Mouse (Mus musculus) kidney, postnatal 0 days (tissue): ENCODE data around the gene Kcne1l. TPM values are rescaled to one million over a fixed set of nuclear protein-coding genes. Genes with fewer than 3 reads are reported as not detected.
A peak's percentile ranks its signal among the peaks of the same experiment; 100 is the strongest.

Experiments
- ATAC-seq: fragments of 200-750 bp; cut with Nextera tagmentation; replicated peaks from 2 replicates; pipeline ENCODE4 v1.8.0; 2017; ENCODE audit warnings: low read depth, moderate number of reproducible peaks, moderate TSS enrichment, moderate library complexity; ENCODE audit not compliant: low FRiP score
- DNase-seq: peaks from one replicate; pipeline ENCODE4 v3.0.0-alpha.2; 2016; ENCODE audit warnings: low spot score
- H3K27ac ChIP-seq: fragments of 300-500 bp; sonication (generic); 2 replicates; pipeline ENCODE4 v1.5.1; 2014; ENCODE audit warnings: mild to moderate bottlenecking
- H3K27me3 ChIP-seq: fragments of 300-500 bp; sonication (generic); 2 replicates; pipeline ENCODE4 v1.6.1; 2014; ENCODE audit warnings: low read length, mixed read lengths; ENCODE audit not compliant: insufficient read depth
- H3K36me3 ChIP-seq: fragments of 300-500 bp; sonication (generic); 2 replicates; pipeline ENCODE4 v1.6.1; 2014; ENCODE audit warnings: low read length, mixed read lengths; ENCODE audit not compliant: insufficient read depth
- H3K4me1 ChIP-seq: fragments of 300-500 bp; sonication (generic); replicated peaks from 2 replicates; pipeline ENCODE4 v1.6.1; 2014; ENCODE audit warnings: antibody characterized with exemption, low read length, mixed read lengths; ENCODE audit not compliant: insufficient read depth
- H3K4me2 ChIP-seq: fragments of 300-500 bp; sonication (generic); 2 replicates; pipeline ENCODE4 v1.6.1; 2014; ENCODE audit warnings: mild to moderate bottlenecking, low read length, moderate library complexity, mixed read lengths
- H3K4me3 ChIP-seq: fragments of 300-500 bp; sonication (generic); replicated peaks from 2 replicates; pipeline ENCODE4 v1.5.1; 2014; ENCODE audit warnings: low read depth, low read length
- H3K9ac ChIP-seq: fragments of 300-500 bp; sonication (generic); 2 replicates; pipeline ENCODE4 v1.6.1; 2014; ENCODE audit warnings: low read depth, low read length
- H3K9me3 ChIP-seq: fragments of 300-500 bp; sonication (generic); replicated peaks from 2 replicates; pipeline ENCODE4 v1.6.1; 2016; ENCODE audit warnings: low read length, inconsistent platforms, mixed read lengths
- CTCF ChIP-seq: IDR thresholded peaks from 2 replicates; pipeline ENCODE4 v1.5.1; 2016; ENCODE audit warnings: antibody characterized with exemption, low read depth, mild to moderate bottlenecking, moderate library complexity
- WGBS: fragments of 180-500 bp; shearing (Covaris S2); extraction: QIAGEN DNeasy Blood & Tissue Kit; methylation state at CpG from one replicate; pipeline ENCODE4 v1.1.7; 2014; 5-methylcytosine and 5-hydroxymethylcytosine counted together
- polyA plus RNA-seq: library from polyadenylated mRNA; unstranded; fragments of >200 nt; fragmentation: Nextera tagmentation; extraction: Ambion mirVana; gene quantifications from 2 replicates; pipeline ENCODE4 v1.2.1, GENCODE M21; 2015

Kcne1l gene
- 18.0 and 18.1 TPM in 2 replicates for polyA plus RNA-seq

DNA sequence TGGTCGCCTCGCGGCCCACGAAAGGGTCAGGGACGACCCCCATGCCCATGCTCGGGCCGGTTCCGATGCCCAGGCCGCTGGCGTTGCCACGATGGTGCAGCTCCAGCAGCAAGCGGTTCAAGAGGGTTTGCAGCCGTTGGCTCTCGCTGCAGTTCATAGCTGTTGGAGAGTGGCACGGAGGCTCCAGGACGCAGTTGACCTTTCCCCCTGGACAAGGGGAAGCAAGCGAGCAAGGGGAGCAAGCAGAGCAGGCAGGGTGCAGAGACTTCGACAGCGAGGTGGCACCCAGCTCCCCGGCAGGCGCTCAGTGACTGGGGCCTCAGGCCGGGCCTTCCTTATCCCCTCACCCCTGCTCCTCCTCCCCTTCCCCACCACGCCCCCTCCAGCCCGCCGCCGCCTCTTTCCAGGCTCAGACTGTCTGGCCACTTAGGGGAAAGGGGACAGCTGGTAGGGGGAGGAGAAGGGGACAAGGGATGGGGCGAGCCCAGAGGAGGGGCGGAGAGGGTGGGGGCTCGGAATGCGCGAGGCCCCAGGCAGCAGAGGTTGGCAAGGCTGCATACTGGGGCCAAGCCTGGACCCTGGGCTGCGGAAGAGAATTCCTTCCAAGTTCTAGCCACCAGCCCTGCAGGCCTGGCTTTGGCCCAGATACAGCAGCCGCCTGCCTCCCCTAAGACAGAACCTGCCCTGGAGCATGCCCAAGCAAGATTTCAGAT, at the start of gene Kcne1l:
TSS of gene Kcne1l (minus strand) at position 426 of the 713 bp plus-strand sequence.
- ATAC-seq (peak; percentile 77; the same call in 1 of the 2 replicates), DNase-seq (peak; percentile 21)
- Histone ChIP-seq H3K4me1 (no peaks in the 10 kb centered on the region), H3K4me2 (peak within 1 kb of the TSS; percentile 54), H3K9ac (no peak within 1 kb of the TSS), H3K4me3 (peak within 1 kb of the TSS; percentile 16), H3K27me3 (no peaks in the 10 kb centered on the region), H3K36me3 (no peaks in the 10 kb centered on the region), H3K27ac (no peak within 1 kb of the TSS), H3K9me3 (no peaks in the 10 kb centered on the region)
- no peak for TF ChIP-seq CTCF
- 35% methylated on average over 33 of the region's 33 CpGs for WGBS

DNA sequence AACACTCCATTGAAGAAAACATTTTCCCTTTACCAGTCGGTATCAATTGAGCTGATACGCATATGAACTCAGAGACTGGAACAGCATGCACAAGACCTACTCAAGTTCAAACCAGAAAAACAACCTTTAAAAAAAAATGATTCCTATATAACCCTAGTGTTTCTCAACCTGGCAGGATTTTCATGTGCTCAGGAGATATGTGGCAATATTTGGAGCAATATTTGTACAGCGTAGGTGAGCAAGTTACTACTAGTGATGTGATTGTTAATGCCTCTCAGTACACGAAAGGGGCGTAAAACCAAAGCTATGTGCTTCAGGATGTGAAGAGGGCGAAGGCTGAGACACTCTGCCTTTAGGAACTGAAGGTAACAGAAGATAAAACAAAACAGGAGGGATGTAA, 30.1 kb upstream of the Kcne1l start:
- WGBS: 93% methylated on average over 6 of the region's 6 CpGs
- DNase-seq: no peak

DNA sequence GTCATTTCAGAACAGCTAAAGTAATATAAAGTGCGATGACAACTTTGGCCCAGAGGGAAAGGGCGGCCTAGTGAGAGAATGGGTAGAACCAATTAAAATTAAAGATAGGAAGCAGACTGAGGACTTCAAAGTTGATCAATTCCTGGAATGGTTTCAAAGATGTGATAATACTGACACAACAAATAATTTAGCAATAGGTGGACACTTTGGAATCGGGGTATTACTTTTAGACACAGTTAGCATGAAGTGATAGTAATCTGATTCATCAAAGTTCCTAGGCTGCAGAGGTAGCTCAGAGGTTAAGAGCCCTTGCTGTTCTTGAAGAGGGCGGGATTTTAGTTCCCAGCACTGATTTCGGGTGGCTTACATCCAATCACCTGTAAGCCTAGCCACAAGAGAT, 29.4 kb upstream of the Kcne1l start:
- Histone ChIP-seq H3K4me2 (no peak overlapping the region), H3K27me3 (no peaks in the 10 kb centered on the region), H3K27ac (no peak overlapping the region), H3K4me3 (no peak overlapping the region), H3K4me1 (no peaks in the 10 kb centered on the region), H3K9ac (no peak overlapping the region), H3K36me3 (no peaks in the 10 kb centered on the region), H3K9me3 (no peaks in the 10 kb centered on the region)
- no peak for TF ChIP-seq CTCF
- DNase-seq: no peak
- WGBS: 91% methylated on average over 5 of the region's 5 CpGs
- no peak for ATAC-seq

More for the DNA sequence above, 30.1 kb upstream of the Kcne1l start:
- H3K4me3 ChIP-seq: no peak overlapping the region
- no peaks in the 10 kb centered on the region for H3K36me3 ChIP-seq
- H3K9me3 ChIP-seq: no peaks in the 10 kb centered on the region
- no peaks in the 10 kb centered on the region for H3K27me3 ChIP-seq
- H3K4me1 ChIP-seq: no peaks in the 10 kb centered on the region
- no peak for ATAC-seq
- no peak overlapping the region for H3K9ac ChIP-seq
- no peak overlapping the region for H3K27ac ChIP-seq
- H3K4me2 ChIP-seq: no peak overlapping the region
- TF ChIP-seq CTCF: no peak

DNA sequence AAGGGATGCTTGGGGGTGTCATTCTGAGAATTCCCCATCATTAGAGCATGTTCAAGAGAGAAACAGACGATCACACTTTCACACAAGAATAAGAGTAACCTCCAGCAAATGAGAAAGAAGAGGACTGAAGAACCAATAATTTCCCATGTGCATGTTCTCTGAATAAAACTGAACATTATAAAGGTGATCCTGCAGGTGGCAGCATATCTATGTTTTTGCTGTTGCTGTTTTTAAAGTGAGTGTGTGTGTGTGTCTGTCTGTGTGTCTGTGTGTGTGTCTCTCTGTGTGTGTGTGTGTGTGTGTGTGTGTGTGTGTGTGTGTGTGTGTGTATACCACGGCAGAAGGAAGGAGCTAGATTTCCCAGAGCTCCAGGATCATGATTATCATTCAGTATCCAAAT, 19.7 kb upstream of the Kcne1l start:
- ATAC-seq: no peak
- no peak overlapping the region for H3K9ac ChIP-seq
- H3K4me1 ChIP-seq: no peaks in the 10 kb centered on the region
- no peak overlapping the region for H3K4me3 ChIP-seq
- H3K27ac ChIP-seq: no peak overlapping the region
- peak; percentile 56 for TF ChIP-seq CTCF
- no peaks in the 10 kb centered on the region for H3K36me3 ChIP-seq
- H3K27me3 ChIP-seq: no peaks in the 10 kb centered on the region
- 59% methylated on average over 2 of the region's 2 CpGs for WGBS
- no peaks in the 10 kb centered on the region for H3K9me3 ChIP-seq
- peak; percentile 27 for DNase-seq
- H3K4me2 ChIP-seq: no peak overlapping the region

DNA sequence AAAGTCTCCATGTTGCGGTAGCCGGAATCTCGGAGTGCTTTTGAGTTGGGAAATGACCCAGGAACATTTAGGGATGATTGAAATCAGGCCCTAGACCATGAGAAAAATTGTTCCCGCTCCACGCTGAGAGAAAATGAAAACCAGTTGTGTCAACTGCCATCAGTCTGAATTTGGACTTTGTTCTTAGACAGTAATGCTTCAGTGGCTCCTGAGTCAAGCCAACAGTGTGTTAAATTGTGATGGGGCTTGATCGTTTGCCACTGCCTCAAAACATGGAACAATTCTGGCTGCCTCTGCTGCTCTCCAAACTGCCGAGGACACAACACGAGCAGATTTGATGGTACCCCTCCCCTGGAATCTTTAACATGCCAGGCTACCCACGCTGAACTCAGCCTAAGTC, 10.0 kb upstream of the Kcne1l start:
- Histone ChIP-seq H3K4me3 (no peak overlapping the region), H3K27me3 (no peaks in the 10 kb centered on the region), H3K27ac (no peak overlapping the region), H3K9ac (no peak overlapping the region), H3K4me1 (no peaks in the 10 kb centered on the region), H3K36me3 (no peaks in the 10 kb centered on the region), H3K9me3 (no peaks in the 10 kb centered on the region), H3K4me2 (no peak overlapping the region)
- no peak for TF ChIP-seq CTCF
- ATAC-seq: no peak
- WGBS: 69% methylated on average over 9 of the region's 9 CpGs
- DNase-seq: no peak

DNA sequence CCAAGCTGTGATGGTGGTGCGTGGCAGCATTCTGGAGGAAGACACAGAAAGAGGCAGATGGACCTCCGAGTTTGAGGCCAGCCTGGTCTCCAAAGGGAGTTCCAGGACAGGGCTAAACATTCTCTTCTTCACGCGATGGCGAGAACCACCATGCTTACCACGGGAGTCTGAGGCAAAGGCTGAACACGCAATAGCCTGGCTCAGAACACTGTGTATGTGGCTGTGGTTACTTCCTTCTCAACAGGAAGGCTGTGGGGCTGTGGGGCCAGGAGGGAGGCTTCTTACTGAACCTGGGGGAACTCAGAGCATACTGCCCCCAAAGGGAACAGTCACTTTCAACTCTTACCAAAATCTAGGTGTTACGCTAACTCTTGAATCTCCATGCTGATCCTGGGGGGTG, 9.2 kb upstream of the Kcne1l start:
- no peak for TF ChIP-seq CTCF
- Histone ChIP-seq H3K9me3 (no peaks in the 10 kb centered on the region), H3K4me2 (no peak overlapping the region), H3K4me3 (no peak overlapping the region), H3K27me3 (no peaks in the 10 kb centered on the region), H3K27ac (no peak overlapping the region), H3K9ac (no peak overlapping the region), H3K4me1 (no peaks in the 10 kb centered on the region), H3K36me3 (no peaks in the 10 kb centered on the region)
- no peak for DNase-seq
- ATAC-seq: no peak
- WGBS: 82% methylated on average over 8 of the region's 8 CpGs
